Mouse (Mus musculus) testis, adult 2 months (tissue): ENCODE data around the gene Snx29.

Experiments used
- CTCF ChIP-seq: fragments of 200-500 bp; IDR thresholded peaks from 2 replicates; pipeline ENCODE4 v1.5.1; 2012; ENCODE audit warnings: low read depth, mild to moderate bottlenecking, inconsistent platforms, low read length, moderate library complexity; ENCODE audit not compliant: control insufficient read depth, insufficient read depth, insufficient replicate concordance
- POLR2A ChIP-seq: fragments of 200-500 bp; IDR thresholded peaks from 2 replicates; pipeline ENCODE4 v1.6.1; 2012; ENCODE audit warnings: low read depth, mild to moderate bottlenecking, inconsistent platforms, low read length, moderate library complexity; ENCODE audit not compliant: control insufficient read depth

DNA sequence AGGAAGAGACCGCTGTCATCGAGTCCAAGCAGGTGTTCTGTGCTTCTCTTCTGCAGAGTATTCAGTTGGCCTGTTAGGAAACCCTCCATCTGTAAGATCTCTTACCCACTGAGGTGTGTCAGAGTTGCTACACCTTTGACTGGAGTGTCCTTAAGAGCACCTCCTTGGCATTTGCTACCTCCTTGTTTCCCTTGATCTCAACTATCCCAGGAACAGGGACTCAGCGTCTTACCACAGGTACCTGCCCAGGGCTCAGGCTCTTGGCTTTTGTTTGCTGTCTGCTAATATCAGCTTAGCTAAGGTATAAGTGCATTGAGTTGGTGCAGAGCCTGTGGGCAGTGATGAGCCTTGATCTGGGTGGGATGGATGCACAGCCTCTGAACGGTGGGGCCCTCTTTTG is 124.3 kb downstream of the Snx29 start:
- no peak for TF ChIP-seq CTCF
- TF ChIP-seq POLR2A: no peak
